Mouse (Mus musculus) lung, postnatal 0 days (tissue): ENCODE data around the gene Ltbp1.

ENCODE experiments used
- CTCF ChIP-seq: IDR thresholded peaks from 2 replicates; pipeline ENCODE4 v1.5.1; 2016; ENCODE audit warnings: antibody characterized with exemption, mild to moderate bottlenecking
- EP300 ChIP-seq: IDR thresholded peaks from 2 replicates; pipeline ENCODE4 v1.6.1; 2016; ENCODE audit warnings: antibody characterized with exemption, mild to moderate bottlenecking, control low read depth

DNA sequence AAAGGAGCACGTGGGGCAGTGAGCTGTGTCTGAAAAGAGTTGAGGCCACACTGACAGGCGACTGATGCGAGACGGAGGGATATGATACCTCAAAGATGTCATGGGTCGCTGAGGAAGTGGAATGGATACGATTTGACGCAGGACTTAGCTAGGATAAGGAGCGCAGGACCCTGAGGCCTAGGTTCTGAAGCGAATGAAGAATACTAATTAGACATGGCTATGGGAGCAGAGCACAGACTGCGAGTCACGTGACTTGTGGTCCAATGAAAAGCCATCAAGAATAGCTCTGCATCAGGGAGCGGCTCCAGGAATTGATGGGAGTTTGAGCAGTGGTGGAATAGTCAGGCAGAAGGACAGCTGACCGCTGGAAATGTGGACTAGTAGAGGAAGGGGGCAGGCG, 433.7 kb downstream of the Ltbp1 start:
- TF ChIP-seq CTCF (no peak), EP300 (no peak)
